Mouse (Mus musculus) bone marrow, adult 2 months (tissue): ENCODE measurements around the gene Arhgap10.

Source experiments
- CTCF ChIP-seq: fragments of 200-500 bp; IDR thresholded peaks from 2 replicates; pipeline ENCODE4 v1.5.1; 2011; ENCODE audit warnings: low read length, control low read depth; ENCODE audit not compliant: control insufficient read depth, insufficient read depth
- POLR2A ChIP-seq: fragments of 200-500 bp; IDR thresholded peaks from 2 replicates; pipeline ENCODE4 v1.6.1; 2011; ENCODE audit warnings: low read depth, mild to moderate bottlenecking, control low read depth, low read length, borderline replicate concordance; ENCODE audit not compliant: control insufficient read depth

DNA sequence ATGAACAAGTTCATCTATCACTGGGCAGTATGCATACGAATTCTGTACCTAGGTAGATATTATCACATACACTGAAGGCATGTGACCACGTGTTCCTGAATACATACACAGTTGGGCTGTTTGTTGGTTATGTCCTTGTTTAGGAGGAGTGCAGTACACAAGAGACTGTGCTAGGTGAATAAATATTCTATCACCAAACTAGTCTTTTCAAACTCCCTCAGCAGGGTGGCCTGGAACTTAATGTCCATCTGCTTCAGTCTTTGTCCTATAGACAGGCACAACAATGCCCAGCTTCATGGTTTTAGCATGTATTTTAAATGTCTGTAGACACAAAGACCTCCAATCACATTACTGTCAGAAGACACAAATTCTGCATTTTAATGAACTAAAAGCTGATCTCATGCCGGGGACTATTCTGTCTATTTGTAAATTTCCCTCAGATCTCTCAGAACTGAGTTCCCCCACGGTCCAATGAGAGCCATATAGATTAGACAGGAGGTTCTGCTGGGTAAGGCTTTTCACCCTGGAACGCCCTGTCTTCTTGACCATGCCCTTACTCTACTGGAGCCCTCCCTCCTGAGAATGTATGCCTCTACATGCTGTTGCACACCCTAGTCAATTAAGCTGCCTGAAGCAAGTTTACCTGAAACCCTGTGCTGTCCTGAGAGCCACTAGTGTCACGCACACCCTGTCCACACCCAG is 177.6 kb downstream of the Arhgap10 start:
- TF ChIP-seq POLR2A (no peak), CTCF (no peak)
